Mouse (Mus musculus): ENCODE data around the gene Hormad1. TPM values are rescaled to one million over a fixed set of nuclear protein-coding genes. Genes with fewer than 3 reads are reported as not detected.

Hormad1 gene
- polyA plus RNA-seq, 1 experiment, result not detected

- Histone ChIP-seq H3ac (ENCODE audit: control insufficient read depth, insufficient read length) (no peak overlapping the region), H3K79me2 (ENCODE audit: control insufficient read depth, insufficient read depth) (no peaks in the 10 kb centered on the region), H3K4me3 (no peak overlapping the region), H3K4me2 (ENCODE audit: low read depth) (no peak overlapping the region), H3K36me3 (ENCODE audit: control insufficient read depth, insufficient read depth) (no peaks in the 10 kb centered on the region), H3K27me3 (ENCODE audit: control insufficient read depth, insufficient read depth, insufficient read length) (no peaks in the 10 kb centered on the region)
- TF ChIP-seq TCF12 (IDR thresholded peaks at IDR 0.05; ENCODE audit: insufficient read depth, poor library complexity, severe bottlenecking) (no peak), REST (IDR thresholded peaks at IDR 0.05; ENCODE audit: insufficient read depth, insufficient read length) (no peak), TCF3 (IDR thresholded peaks at IDR 0.05; ENCODE audit: insufficient read length, low read depth) (no peak), MAX (IDR thresholded peaks at IDR 0.05; ENCODE audit: low read depth) (no peak), USF1 (IDR thresholded peaks at IDR 0.05; ENCODE audit: low read depth) (no peak), POLR2A (IDR thresholded peaks at IDR 0.05; ENCODE audit: insufficient read length, low read depth) (no peak), POLR2AphosphoS2 (IDR thresholded peaks at IDR 0.05; ENCODE audit: insufficient read length, low read depth) (no peak), SRF (IDR thresholded peaks at IDR 0.05; ENCODE audit: control insufficient read depth, insufficient read length, low read depth) (no peak), MYOD1 (IDR thresholded peaks at IDR 0.05; ENCODE audit: control insufficient read depth in 1 of 3, insufficient read length in 2 of 3, low read depth in 2 of 3) (no peak), E2F4 (IDR thresholded peaks at IDR 0.05; ENCODE audit: insufficient read depth) (no peak), MYOG (IDR thresholded peaks at IDR 0.05; ENCODE audit: control insufficient read depth in 1 of 3, insufficient read depth in 1 of 3, insufficient read length in 2 of 3, low read depth in 2 of 3) (no peak)
These were observed 33.4 kb upstream of the Hormad1 start for GRCm38 (mm10) chr3:95526111-95526510.

GRCm38 (mm10) chr3:95526622-95527211 lies 32.8 kb upstream of the Hormad1 start, which contains the start of gene Ctss:
TSS of gene Ctss (plus strand) at chr3:95526786.
- Histone ChIP-seq H3K4me2 (ENCODE audit: low read depth) (no peak within 1 kb of the TSS), H3K27me3 (ENCODE audit: control insufficient read depth, insufficient read depth, insufficient read length) (no peaks in the 10 kb centered on the region), H3ac (ENCODE audit: control insufficient read depth, insufficient read length) (no peak within 1 kb of the TSS), H3K4me3 (no peak within 1 kb of the TSS), H3K79me2 (ENCODE audit: control insufficient read depth, insufficient read depth) (no peaks in the 10 kb centered on the region), H3K36me3 (ENCODE audit: control insufficient read depth, insufficient read depth) (no peaks in the 10 kb centered on the region)
- TF ChIP-seq USF1 (IDR thresholded peaks at IDR 0.05; ENCODE audit: low read depth) (no peak), CEBPB (IDR thresholded peaks at IDR 0.05; ENCODE audit: insufficient read depth, poor library complexity, severe bottlenecking) (no peak), MYOD1 (IDR thresholded peaks at IDR 0.05; ENCODE audit: control insufficient read depth in 1 of 3, insufficient read length in 2 of 3, low read depth in 2 of 3) (no peak), POLR2AphosphoS2 (IDR thresholded peaks at IDR 0.05; ENCODE audit: insufficient read length, low read depth) (no peak)

- Histone ChIP-seq H3K4me3 (no peak overlapping the region), H3K27me3 (ENCODE audit: control insufficient read depth, insufficient read depth, insufficient read length) (no peaks in the 10 kb centered on the region), H3K4me2 (ENCODE audit: low read depth) (no peak overlapping the region), H3ac (ENCODE audit: control insufficient read depth, insufficient read length) (no peak overlapping the region), H3K79me2 (ENCODE audit: control insufficient read depth, insufficient read depth) (no peaks in the 10 kb centered on the region), H3K36me3 (ENCODE audit: control insufficient read depth, insufficient read depth) (no peaks in the 10 kb centered on the region)
- TF ChIP-seq USF1 (IDR thresholded peaks at IDR 0.05; ENCODE audit: low read depth) (no peak), SRF (IDR thresholded peaks at IDR 0.05; ENCODE audit: control insufficient read depth, insufficient read length, low read depth) (no peak), E2F4 (IDR thresholded peaks at IDR 0.05; ENCODE audit: insufficient read depth) (no peak), POLR2AphosphoS2 (IDR thresholded peaks at IDR 0.05; ENCODE audit: insufficient read length, low read depth) (no peak), CEBPB (IDR thresholded peaks at IDR 0.05; ENCODE audit: insufficient read depth, poor library complexity, severe bottlenecking) (no peak), TCF3 (IDR thresholded peaks at IDR 0.05; ENCODE audit: insufficient read length, low read depth) (no peak), MYOG (IDR thresholded peaks at IDR 0.05; ENCODE audit: control insufficient read depth in 1 of 3, insufficient read depth in 1 of 3, insufficient read length in 2 of 3, low read depth in 2 of 3) (no peak), MYOD1 (IDR thresholded peaks at IDR 0.05; ENCODE audit: control insufficient read depth in 1 of 3, insufficient read length in 2 of 3, low read depth in 2 of 3) (no peak), MAX (IDR thresholded peaks at IDR 0.05; ENCODE audit: low read depth) (no peak), TCF12 (IDR thresholded peaks at IDR 0.05; ENCODE audit: insufficient read depth, poor library complexity, severe bottlenecking) (no peak), POLR2A (IDR thresholded peaks at IDR 0.05; ENCODE audit: insufficient read length, low read depth) (no peak), REST (IDR thresholded peaks at IDR 0.05; ENCODE audit: insufficient read depth, insufficient read length) (no peak)
These were observed 29.7 kb upstream of the Hormad1 start for GRCm38 (mm10) chr3:95529814-95530213.

GRCm38 (mm10) chr3:95531025-95531424 lies 28.5 kb upstream of the Hormad1 start:
- no peaks in the 10 kb centered on the region for H3K36me3 ChIP-seq (ENCODE audit: control insufficient read depth, insufficient read depth)
- no peak overlapping the region for H3K4me3 ChIP-seq
- no peak for TF ChIP-seq E2F4 (IDR thresholded peaks at IDR 0.05; ENCODE audit: insufficient read depth)
- TF ChIP-seq POLR2A (IDR thresholded peaks at IDR 0.05; ENCODE audit: insufficient read length, low read depth), result no peak
- TF ChIP-seq SRF (IDR thresholded peaks at IDR 0.05; ENCODE audit: control insufficient read depth, insufficient read length, low read depth), result no peak
- TF ChIP-seq USF1 (IDR thresholded peaks at IDR 0.05; ENCODE audit: low read depth), result no peak
- TF ChIP-seq POLR2AphosphoS2 (IDR thresholded peaks at IDR 0.05; ENCODE audit: insufficient read length, low read depth), result no peak
- TF ChIP-seq MAX (IDR thresholded peaks at IDR 0.05; ENCODE audit: low read depth), result no peak
- TF ChIP-seq REST (IDR thresholded peaks at IDR 0.05; ENCODE audit: insufficient read depth, insufficient read length), result no peak
- no peak for TF ChIP-seq MYOG (IDR thresholded peaks at IDR 0.05; ENCODE audit: control insufficient read depth in 1 of 3, insufficient read depth in 1 of 3, insufficient read length in 2 of 3, low read depth in 2 of 3)
- TF ChIP-seq MYOD1 (IDR thresholded peaks at IDR 0.05; ENCODE audit: control insufficient read depth in 1 of 3, insufficient read length in 2 of 3, low read depth in 2 of 3), result no peak
- TF ChIP-seq TCF3 (IDR thresholded peaks at IDR 0.05; ENCODE audit: insufficient read length, low read depth), result no peak
- TF ChIP-seq CEBPB (IDR thresholded peaks at IDR 0.05; ENCODE audit: insufficient read depth, poor library complexity, severe bottlenecking), result no peak
- TF ChIP-seq TCF12 (IDR thresholded peaks at IDR 0.05; ENCODE audit: insufficient read depth, poor library complexity, severe bottlenecking), result no peak
- H3K27me3 ChIP-seq (ENCODE audit: control insufficient read depth, insufficient read depth, insufficient read length), result no peaks in the 10 kb centered on the region
- no peak overlapping the region for H3ac ChIP-seq (ENCODE audit: control insufficient read depth, insufficient read length)
- no peak overlapping the region for H3K4me2 ChIP-seq (ENCODE audit: low read depth)
- no peaks in the 10 kb centered on the region for H3K79me2 ChIP-seq (ENCODE audit: control insufficient read depth, insufficient read depth)

Data from myocyte (in vitro differentiated cells).